Mouse (Mus musculus): ENCODE measurements around the gene Golga4. TPM values are rescaled to one million over a fixed set of nuclear protein-coding genes. Genes with fewer than 3 reads are reported as not detected.

Gene Golga4
- 100 to 1,000 TPM in 2 of 4 experiments, 10 to 100 TPM in 2; 97.1 to 109 (median 99.4) TPM for total RNA-seq (2022)

GRCm38 (mm10) chr9:118506020-118506403 is at the start of gene Golga4:
Gene Golga4, plus strand, starts transcription at chr9:118506267.
- DNase-seq (ENCODE audit: low spot score in 2 of 2) = peak; percentile 85 to 92

DNA sequence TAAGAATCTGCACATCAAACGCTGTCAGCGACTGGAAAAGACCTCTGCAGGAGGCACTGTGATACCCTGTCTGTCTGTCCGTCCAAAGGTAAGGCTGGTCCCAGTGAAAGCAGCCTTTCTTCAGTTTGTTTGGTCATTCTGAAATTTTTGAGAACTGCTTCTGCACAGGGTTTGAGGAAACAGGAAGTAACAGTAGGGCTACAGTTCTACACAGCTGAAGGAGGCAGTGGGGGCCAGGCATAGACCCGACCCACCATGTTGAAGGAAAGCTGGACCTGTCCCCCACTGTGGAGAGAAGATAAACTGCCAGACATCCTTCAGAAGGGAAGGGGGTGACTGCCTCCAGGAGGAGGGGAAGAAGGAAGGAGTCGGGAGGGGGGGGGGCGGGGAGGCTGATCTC is 49.7 kb upstream of the Golga4 start:
- DNase-seq (ENCODE audit: low spot score in 2 of 2) = no peak

DNA sequence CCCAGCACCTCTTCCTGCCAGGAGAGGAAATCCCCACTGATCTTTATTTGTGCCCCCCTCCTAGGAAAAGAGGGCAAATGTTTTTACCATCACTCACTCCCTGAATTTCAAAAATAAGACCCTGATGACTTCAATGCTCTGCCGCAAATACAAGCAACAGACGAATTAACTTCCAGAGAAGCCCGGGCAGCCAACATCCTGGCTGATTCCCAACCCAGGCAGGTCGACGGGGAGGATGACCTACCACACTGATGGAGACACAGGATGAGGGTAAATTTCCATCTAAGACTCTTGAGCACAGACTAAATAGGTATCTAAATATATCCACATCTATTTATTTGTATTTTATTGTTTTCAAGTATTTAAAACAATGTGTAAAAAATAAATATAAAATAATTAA is 48.0 kb upstream of the Golga4 start:
- no peak for DNase-seq (ENCODE audit: low spot score in 2 of 2)

GRCm38 (mm10) chr9:118464031-118464430 is 42.0 kb upstream of the Golga4 start:
- no peak for DNase-seq (ENCODE audit: low spot score in 2 of 2)

GRCm38 (mm10) chr9:118468301-118468700 is 37.8 kb upstream of the Golga4 start:
- DNase-seq (ENCODE audit: low spot score in 2 of 2) = no peak

- no peak for DNase-seq (ENCODE audit: low spot score in 2 of 2)
These were observed 36.8 kb upstream of the Golga4 start for GRCm38 (mm10) chr9:118469272-118469671.

DNA sequence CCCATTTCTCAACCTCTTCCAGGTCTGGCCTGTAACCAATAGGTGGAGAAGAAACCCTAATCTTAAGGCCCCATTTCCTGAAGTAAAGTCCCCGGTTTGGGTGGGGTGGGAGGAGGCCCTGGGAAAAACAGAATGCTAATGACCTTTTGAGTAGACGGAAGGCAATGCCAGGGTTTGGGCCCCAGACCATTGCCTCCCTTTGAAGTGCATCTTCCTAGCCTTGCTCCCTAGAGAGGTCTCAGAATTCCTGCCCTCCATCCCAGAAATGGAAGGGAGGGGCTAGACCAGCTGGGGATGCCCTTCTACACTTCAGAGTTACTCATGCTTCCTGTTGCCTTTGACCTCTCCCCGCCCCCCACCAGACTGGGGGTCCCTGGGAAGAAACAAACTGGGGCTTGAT is 34.8 kb upstream of the Golga4 start:
- no peak for DNase-seq (ENCODE audit: low spot score in 2 of 2)

GRCm38 (mm10) chr9:118476211-118476765 is 29.8 kb upstream of the Golga4 start:
- no peak for DNase-seq (ENCODE audit: low spot score in 2 of 2)

GRCm38 (mm10) chr9:118476766-118477271 is 29.2 kb upstream of the Golga4 start:
- DNase-seq (ENCODE audit: low spot score in 2 of 2) = no peak

- no peak for DNase-seq (ENCODE audit: low spot score in 2 of 2)
These were observed 28.7 kb upstream of the Golga4 start for GRCm38 (mm10) chr9:118477281-118477931.

DNA sequence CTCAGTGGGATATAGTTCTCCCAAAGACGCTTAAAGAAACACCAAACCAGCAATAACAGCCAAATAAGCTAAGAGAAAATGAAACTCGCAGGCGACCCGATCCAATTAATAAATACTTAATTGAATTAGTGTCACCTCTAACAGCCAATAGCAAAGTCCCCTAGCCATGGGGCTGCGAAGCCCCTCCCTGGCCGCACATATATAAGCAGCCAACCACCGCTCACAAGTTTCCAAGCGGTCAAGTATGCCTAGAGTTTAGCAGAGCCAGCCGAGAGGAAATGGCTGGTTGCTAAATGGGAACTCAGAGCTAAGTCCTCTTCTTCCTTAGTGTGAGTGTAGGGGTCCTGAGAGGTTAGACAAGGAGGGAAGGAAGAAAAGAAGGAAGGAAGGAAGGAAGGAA is 28.1 kb upstream of the Golga4 start, which contains the start of gene Eomes:
Gene Eomes (plus strand): TSS at position 252 of the 400 bp plus-strand sequence.
- no peak for DNase-seq (ENCODE audit: low spot score in 2 of 2)

GRCm38 (mm10) chr9:118478458-118478838 is 27.6 kb upstream of the Golga4 start:
- no peak for DNase-seq (ENCODE audit: low spot score in 2 of 2)

DNA sequence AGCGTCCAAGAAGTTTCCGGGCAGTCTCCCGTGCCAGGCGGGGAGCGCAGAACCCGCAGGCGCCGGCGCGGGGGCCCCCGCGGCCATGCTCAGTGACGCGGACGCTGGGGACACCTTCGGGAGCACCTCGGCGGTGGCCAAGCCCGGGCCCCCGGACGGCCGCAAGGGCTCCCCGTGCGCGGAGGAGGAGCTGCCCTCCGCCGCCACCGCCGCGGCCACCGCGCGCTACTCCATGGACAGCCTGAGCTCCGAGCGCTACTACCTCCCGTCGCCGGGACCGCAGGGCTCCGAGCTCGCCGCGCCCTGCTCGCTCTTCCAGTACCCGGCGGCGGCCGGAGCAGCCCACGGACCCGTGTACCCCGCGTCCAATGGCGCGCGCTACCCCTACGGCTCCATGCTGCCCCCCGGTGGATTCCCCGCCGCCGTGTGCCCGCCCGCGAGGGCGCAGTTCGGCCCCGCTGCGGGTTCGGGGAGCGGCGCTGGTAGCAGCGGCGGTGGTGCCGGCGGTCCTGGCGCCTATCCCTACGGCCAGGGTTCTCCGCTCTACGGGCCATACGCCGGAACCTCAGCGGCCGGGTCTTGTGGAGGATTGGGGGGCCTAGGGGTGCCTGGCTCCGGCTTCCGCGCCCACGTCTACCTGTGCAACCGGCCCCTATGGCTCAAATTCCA is 27.1 kb upstream of the Golga4 start:
- no peak for DNase-seq (ENCODE audit: low spot score in 2 of 2)

DNA sequence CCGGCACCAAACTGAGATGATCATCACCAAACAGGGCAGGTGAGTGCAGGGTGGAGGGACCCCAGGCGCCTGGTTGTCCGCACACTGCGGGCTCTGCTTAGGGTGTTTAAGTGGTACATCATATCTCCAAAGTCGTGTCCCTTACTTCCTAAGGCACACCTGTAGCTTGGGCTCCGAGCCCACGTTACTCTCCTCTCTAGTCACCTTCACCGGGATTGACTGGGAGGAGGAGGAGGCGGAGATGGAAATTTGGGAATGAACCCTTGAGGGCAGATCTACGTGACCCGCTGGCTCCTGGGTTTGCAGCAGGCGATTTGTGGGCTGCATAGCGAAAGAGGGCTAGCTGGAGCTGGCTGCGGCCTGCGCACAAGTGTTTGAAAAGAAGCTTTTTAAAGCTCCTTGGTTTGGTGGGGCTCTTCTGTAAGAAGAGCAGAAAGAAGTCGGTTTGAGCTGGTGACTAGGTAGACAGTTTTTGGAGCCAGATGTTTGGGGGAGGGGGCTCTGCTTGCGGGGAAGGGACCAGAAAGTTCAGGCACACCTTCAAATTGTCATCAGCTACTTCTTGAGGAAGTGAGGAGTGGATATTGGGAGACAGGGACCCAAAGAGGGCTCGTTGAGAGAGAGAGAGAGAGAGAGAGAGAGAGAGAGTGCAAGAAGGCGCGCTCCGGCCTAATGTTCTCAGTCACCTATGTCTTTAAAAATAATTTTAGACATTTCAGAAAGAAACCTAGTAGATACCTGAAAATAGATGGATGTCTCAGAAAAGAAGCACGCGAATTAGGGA is 26.4 kb upstream of the Golga4 start:
- no peak for DNase-seq (ENCODE audit: low spot score in 2 of 2)

- no peak for DNase-seq (ENCODE audit: low spot score in 2 of 2)
These were observed 25.8 kb upstream of the Golga4 start for GRCm38 (mm10) chr9:118480292-118480690.

GRCm38 (mm10) chr9:118482210-118482609 is 23.9 kb upstream of the Golga4 start:
- no peak for DNase-seq (ENCODE audit: low spot score in 2 of 2)

DNA sequence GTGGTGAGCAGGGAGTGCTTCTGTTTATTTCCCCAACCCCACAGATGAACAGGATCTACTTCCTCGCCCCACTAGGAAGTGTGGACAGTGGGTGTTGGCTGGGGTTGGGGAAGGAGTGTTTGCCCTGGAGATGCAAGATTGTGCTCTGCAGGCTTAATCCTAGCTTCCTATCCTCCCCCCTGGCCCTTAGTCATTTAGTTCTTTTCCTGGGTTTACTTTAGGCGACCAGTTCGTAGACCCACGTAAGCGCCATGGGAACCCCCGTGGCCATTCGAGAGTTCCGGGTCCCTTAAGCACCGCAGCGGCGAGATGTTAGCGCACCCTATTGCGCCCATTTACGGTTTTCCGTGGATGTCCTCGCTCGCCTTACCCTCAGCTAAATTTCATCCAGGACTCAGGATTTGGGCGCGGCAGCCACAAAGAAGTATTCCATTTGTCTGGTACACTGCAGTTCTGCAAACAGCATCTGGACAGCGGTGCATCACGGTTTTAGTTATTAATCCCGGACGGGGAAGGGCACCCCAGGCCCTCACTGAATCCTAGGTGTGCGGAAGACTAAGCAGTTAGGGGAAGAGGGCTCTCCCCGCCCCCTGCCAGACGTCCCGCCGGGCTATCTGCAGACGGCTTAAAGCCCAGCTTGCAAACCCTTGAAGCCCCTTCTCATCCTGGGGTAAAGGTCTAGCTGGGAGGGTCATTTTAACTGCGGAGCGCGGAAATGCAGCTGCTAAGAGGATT is 19.5 kb upstream of the Golga4 start:
- DNase-seq (ENCODE audit: low spot score in 2 of 2) = no peak

DNA sequence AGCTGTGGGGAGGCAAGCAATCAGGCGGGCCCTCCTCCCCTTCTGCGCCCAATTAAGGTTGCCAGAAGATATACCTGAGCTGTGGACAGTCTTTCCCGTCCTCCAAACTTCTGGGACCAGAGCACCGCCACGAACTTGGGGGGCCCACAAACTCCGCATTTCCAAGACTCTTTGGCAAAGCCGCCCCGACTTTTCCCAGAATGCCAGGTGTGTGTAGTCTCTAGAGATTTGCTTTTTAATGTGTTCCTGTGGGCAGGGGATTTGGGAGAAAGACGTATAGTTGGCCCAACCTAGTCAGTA is 19.0 kb upstream of the Golga4 start:
- DNase-seq (ENCODE audit: low spot score in 2 of 2) = no peak

- no peak for DNase-seq (ENCODE audit: low spot score in 2 of 2)
These were observed 18.4 kb upstream of the Golga4 start for GRCm38 (mm10) chr9:118487636-118488035.

GRCm38 (mm10) chr9:118488138-118488895 is 17.8 kb upstream of the Golga4 start:
- no peak for DNase-seq (ENCODE audit: low spot score in 2 of 2)

Data from left cerebral cortex, adult 8-10 months (tissue).